Mouse (Mus musculus): ENCODE measurements around the gene Capza3. TPM values are rescaled to one million over a fixed set of nuclear protein-coding genes. Genes with fewer than 3 reads are reported as not detected.

Gene Capza3
- not detected for polyA plus RNA-seq (2017; shearing (Covaris generic))

DNA sequence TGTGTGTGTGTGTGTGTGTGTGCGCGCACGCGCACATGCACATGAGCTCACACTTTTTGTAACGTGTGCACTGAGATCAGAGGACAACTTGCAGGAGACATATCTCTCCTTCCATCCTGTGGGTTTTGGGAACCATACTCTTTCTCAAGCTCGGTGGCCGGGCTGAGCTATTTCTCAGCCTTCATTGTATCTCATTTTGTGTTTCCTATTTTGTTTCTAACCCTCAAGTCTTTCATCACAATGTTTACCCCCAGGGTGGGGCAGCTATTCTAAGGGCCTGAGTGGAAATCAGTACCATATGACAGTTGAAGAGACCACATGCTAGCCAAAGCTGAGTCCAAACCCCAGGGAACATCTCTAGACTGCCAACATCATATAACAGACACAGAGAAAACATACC is at the start of gene Capza3:
Gene Capza3, plus strand, starts transcription at position 301 of the 400 bp plus-strand sequence.
- ATAC-seq, result no peak

DNA sequence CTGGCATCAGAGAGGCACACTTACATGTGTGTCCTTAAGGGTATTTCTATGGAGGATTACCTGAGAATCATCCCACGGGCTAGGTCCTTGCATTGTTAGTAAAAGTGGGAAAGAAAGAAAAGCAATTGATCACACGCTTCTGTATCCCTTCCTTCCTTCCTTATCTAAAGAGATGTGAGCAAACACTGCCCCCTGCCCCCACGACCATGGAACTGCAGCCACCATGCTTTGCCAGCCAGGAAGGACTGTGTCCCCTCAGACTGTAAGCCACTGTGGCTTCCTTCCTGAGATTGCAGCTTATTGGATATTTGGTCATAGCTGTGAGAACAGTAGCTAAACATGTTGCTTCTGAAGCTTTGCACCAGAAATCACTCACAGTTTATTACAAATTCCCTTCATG is 35.9 kb upstream of the Capza3 start:
- ATAC-seq, result no peak

DNA sequence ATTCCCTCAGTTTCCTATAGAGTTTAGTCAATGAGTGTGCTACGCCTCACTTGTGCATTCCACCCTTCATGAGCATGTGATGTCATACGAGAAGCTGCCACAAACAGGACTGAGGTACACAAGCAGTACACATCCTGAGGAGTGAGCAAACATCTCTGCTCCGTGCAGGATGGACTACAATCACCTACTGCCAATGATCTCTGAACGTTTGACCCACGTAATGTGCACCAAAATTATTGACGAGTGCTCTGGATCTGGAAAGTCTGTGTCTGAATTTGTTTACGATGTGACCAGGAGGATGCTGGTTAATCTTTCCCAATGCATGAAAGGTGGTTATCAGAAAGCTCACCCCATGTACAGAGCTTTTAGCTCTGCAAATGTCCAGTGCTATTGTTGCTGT is 16.6 kb upstream of the Capza3 start:
- no peak for ATAC-seq

DNA sequence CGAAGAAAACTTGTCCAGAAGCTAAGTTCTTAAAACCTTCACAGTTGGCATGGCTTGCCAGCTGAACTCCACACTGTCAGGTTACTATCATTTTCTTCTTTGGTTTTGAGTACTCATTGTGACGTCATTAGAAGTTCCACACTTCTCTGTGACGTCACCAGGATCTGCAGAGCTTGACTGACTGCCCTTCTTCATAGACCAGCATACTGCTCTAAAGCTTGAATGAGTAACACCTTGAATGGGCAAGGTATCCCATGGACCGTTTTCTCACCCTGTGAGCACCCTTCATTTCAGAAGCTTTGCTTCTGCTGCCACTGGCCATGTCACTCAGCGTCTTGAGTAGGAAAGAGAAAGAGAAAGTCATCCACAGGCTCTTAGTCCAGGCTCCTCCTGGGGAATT is 305 bp downstream of the Capza3 start, which contains the start of gene Plcz1:
Gene Plcz1, minus strand, starts transcription at position 101 of the 400 bp plus-strand sequence.
- no peak for ATAC-seq

DNA sequence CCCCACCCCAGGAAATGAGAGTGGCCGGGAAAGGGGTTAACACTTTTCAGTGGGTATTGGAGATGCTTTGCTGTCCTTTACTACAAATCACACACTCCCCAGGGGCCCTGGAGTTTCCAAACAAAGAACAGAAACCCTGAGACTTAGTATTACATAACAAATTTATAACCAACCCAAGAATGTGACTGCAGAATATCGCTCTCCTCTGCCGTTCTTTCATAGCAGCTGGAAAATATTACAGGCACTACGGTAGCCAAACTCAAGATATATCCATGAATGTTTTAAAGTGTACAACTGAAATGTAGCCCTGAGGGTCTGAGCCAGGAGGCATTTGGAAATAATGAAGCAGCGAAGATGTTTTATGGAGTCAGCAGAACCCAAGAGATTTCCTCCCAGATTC is 10.4 kb downstream of the Capza3 start:
- ATAC-seq, result no peak

DNA sequence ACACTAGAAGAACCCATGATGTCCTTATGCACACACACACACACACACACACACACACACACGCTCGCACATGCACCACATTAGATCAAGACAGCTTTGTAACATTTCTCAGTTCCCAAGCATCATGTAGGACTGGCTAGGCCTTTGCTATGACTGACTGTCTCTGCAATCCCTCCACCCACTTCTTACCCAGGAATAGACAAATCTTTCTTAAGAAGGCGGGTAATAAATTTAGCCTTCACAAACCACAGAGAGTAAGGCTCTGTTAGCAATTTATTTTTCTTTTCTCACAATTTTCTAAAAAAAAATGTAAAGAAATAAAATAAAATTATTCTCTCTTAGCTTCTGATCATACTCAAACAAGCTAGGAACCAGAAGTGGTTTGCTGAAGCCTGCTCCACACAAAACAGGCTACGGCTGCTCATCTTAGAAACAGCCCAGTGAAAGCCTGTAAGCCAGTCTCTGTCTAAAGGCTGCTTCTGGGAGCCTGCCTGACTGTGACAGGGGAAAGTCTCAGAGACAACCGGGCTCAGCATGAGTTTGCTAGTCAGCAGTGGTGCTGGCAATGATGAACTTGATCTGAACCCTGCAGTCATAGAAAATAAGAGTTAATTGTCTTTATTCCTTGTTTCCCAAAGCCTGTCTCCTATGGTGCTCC is 13.3 kb downstream of the Capza3 start:
- ATAC-seq, result no peak

DNA sequence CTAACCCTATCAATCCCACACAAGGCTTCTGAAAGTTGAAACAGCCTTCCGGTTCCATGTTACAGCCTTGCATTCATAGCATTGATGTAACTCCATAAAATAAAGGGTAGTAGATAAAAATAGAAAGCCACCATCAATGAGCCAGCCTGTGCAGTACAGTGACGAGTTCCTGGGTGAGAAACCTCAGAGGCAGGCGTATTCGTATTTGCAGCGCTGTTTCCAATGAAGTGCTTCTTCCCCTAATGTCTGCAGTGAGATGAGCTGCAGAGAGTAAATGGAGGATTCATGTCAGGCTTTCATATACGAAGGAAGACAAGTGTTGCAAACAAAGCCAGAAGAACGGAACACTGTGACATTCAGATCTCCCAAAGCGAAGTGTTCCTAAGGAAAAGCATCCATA is 28.1 kb downstream of the Capza3 start:
- ATAC-seq, result no peak

DNA sequence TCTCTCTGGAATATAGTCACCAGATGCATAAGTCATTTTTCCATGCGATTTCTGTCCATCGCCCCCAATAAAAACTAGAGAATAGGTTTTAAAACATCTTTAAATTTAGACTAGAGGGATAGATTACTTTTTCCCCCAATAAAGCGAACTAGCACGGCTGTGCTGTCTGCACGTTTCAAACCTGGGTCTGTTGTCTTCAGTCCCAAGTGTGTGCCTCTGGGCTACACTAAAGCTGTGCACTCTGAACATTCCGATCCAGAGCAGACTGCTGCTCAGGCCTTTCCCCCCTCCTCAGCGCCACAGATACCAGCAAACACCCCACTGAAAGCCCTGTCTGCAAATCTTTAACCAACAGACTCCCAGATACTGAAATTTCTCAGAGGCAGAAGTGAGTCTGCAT is 39.9 kb downstream of the Capza3 start:
- no peak for ATAC-seq

DNA sequence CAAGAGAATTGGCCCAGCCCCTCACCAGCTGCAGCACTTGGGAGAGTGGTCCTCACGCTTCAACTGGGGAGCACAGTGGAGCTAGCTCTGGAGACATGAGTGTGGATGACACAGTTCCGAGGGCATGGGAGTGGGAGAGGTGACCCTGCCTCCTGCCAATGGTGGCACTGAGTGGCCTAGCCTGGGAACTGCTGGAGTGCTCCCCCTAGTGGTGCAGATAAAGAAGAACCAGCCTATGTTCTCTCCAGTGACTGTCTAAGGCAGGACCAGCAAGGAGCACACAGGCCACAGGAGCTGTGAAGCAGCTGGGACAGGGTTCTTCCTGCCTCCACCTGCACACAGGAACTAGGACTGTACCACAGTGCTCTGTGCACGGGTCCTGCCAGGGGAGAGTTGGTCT is 40.7 kb downstream of the Capza3 start:
- ATAC-seq, result no peak

DNA sequence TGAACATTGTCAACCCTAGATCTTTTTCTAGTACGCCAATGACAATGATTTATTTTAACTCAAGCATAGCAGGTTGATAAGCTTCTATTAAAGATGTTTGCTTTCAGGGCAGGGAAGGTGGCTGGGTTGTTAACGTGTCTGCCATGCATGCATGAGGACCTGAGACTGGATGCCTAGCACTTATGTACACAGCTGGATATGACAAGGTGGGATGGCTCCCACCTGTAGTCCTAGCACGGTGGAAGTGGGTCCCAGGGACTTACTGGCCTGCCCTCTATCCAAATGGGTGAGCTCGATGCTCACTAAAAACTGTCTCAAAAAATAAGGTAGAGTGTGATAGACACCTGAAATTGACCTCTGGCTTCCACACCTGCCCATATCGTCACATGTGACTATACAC is 48.8 kb downstream of the Capza3 start:
- no peak for ATAC-seq

Other genes with a start within 250 kb of the Capza3 start
- not detected for gene Plcz1, start 205 bp downstream of the Capza3 start, polyA plus RNA-seq (2017; shearing (Covaris generic))